In genomic region chr4:83658415-83658814, GRCm38 (mm10) we compare ENCODE assay signal across 23 mouse cellular contexts.
"Had no signal": no experiment of that assay in that cellular context is flagged by ENCODE, and none has a peak within 500 bp of the region (broad histone marks: within the 10 kb centered on the region; RNA-seq: fewer than 3 reads in every experiment).

No protein-coding gene starts in this region.

- DNase-seq: forebrain, postnatal 0 days; gastrocnemius, postnatal 14 days; gastrocnemius, postnatal 36 days; heart, adult 18-20 months; heart, postnatal 14 days; heart, postnatal 36 days; kidney, adult 11 months; kidney, adult 2 months; kidney, postnatal 14 days; kidney, postnatal 36 days; liver had no signal

- H3K27me3 ChIP-seq: heart, embryonic 13.5 days; heart, embryonic 15.5 days; hindbrain, embryonic 12.5 days; limb, embryonic 12.5 days had no signal

- ATAC-seq: forebrain, postnatal 0 days; hindbrain, embryonic 16.5 days; intestine, embryonic 16.5 days had no signal

- H3K9ac ChIP-seq: forebrain, postnatal 0 days; heart, embryonic 13.5 days; heart, embryonic 15.5 days; hindbrain, embryonic 12.5 days; hindbrain, embryonic 14.5 days; limb, embryonic 12.5 days had no signal

- H3K4me3 ChIP-seq: heart, embryonic 13.5 days; heart, embryonic 15.5 days; hindbrain, embryonic 12.5 days; left cerebral cortex, adult 2 months; limb, embryonic 10.5 days; limb, embryonic 12.5 days had no signal

- H3K36me3 ChIP-seq: heart, embryonic 13.5 days; heart, embryonic 15.5 days; hindbrain, embryonic 12.5 days; limb, embryonic 10.5 days; limb, embryonic 12.5 days had no signal

- H3K27ac ChIP-seq: heart, embryonic 13.5 days; heart, embryonic 15.5 days; hindbrain, embryonic 12.5 days; hindbrain, embryonic 14.5 days; kidney, postnatal 0 days; left cerebral cortex, adult 2 months; limb, embryonic 10.5 days; limb, embryonic 12.5 days had no signal

- H3K4me2 ChIP-seq: heart, embryonic 11.5 days; heart, embryonic 13.5 days; heart, embryonic 15.5 days; hindbrain, embryonic 12.5 days; hindbrain, embryonic 14.5 days; limb, embryonic 12.5 days; liver, embryonic 11.5 days had no signal

- H3K9me3 ChIP-seq: heart, embryonic 13.5 days; heart, embryonic 15.5 days; hindbrain, embryonic 12.5 days; limb, embryonic 10.5 days; limb, embryonic 12.5 days had no signal
